In genomic region chr5:135078482-135078810, GRCm38 (mm10) we compare ENCODE assay signal across 8 mouse cellular contexts. TPM values are rescaled to one million over a fixed set of nuclear protein-coding genes. Genes with fewer than 3 reads are reported as not detected.
DNase-seq lines count a peak whose midpoint lies in the region; ATAC-seq and TF ChIP-seq lines count a peak whose summit lies in the region.

No protein-coding gene starts in this region.

- H3K4me1 ChIP-seq in heart, embryonic 14.5 days (ENCODE audit: control insufficient read depth in 2 of 2, insufficient read depth in 2 of 2, low read length in 2 of 2): peaks cover 0 to 7% of the 10 kb centered on the region in 2 experiments; a peak in 2 of 4 replicates
- H3K4me1 ChIP-seq in G1E (ENCODE audit: insufficient read depth, low read depth, low read length): peaks cover 24% of the 10 kb centered on the region
- H3K4me1 ChIP-seq in forebrain, embryonic 15.5 days: peaks cover 25% of the 10 kb centered on the region
- peaks cover 9% of the 10 kb centered on the region for H3K4me1 ChIP-seq in liver, embryonic 16.5 days (ENCODE audit: control insufficient read depth, low read depth, low read length)

- H3K36me3 ChIP-seq in heart, embryonic 14.5 days (ENCODE audit: control insufficient read depth, insufficient read depth, low read length): no peaks in the 10 kb centered on the region
- no peaks in the 10 kb centered on the region for H3K36me3 ChIP-seq in G1E (replicated peaks)
- H3K36me3 ChIP-seq in forebrain, embryonic 15.5 days: peaks cover 2% of the 10 kb centered on the region; the same call in 1 of the 2 replicates
- no peaks in the 10 kb centered on the region for H3K36me3 ChIP-seq in liver, embryonic 16.5 days (ENCODE audit: control insufficient read depth, insufficient read depth)

- peak overlapping the region; percentile 97 for H3K4me2 ChIP-seq in heart, embryonic 14.5 days (ENCODE audit: low read length)
- peak overlapping the region; percentile 72 for H3K4me2 ChIP-seq in forebrain, embryonic 15.5 days (replicated peaks)
- peak overlapping the region; percentile 93 for H3K4me2 ChIP-seq in liver, embryonic 16.5 days (ENCODE audit: low read depth, low read length)

- H3K4me3 ChIP-seq in heart, embryonic 14.5 days (ENCODE audit: control insufficient read depth in 1 of 2, insufficient read depth in 1 of 2, low read depth in 1 of 2, low read length in 2 of 2): peak overlapping the region; percentile 86 to 94
- H3K4me3 ChIP-seq in G1E (ENCODE audit: low read depth, low read length): peak overlapping the region; percentile 68; the same call in 1 of the 2 replicates
- H3K4me3 ChIP-seq in forebrain, embryonic 15.5 days: peak overlapping the region; percentile 77
- peak overlapping the region; percentile 67 for H3K4me3 ChIP-seq in liver, embryonic 16.5 days (ENCODE audit: low read depth, low read length)

- H3K9me3 ChIP-seq in heart, embryonic 14.5 days (ENCODE audit: control insufficient read depth, low read length): no peaks in the 10 kb centered on the region
- no peaks in the 10 kb centered on the region for H3K9me3 ChIP-seq in G1E (replicated peaks)
- no peaks in the 10 kb centered on the region for H3K9me3 ChIP-seq in forebrain, embryonic 15.5 days
- H3K9me3 ChIP-seq in liver, embryonic 16.5 days (replicated peaks; ENCODE audit: control insufficient read depth, low read length): no peaks in the 10 kb centered on the region

- H3K27me3 ChIP-seq in heart, embryonic 14.5 days (ENCODE audit: control insufficient read depth, insufficient read depth, low read length): peaks cover 4% of the 10 kb centered on the region; the same call in 1 of the 2 replicates
- H3K27me3 ChIP-seq in G1E (ENCODE audit: insufficient read depth, low read length): peaks cover 44% of the 10 kb centered on the region
- H3K27me3 ChIP-seq in forebrain, embryonic 15.5 days: no peaks in the 10 kb centered on the region
- 0 out of 2 replicates have a peak, but pooled peaks cover 2% of the 10 kb centered on the region for H3K27me3 ChIP-seq in liver, embryonic 16.5 days (ENCODE audit: control insufficient read depth, insufficient read depth, low read depth, low read length)

- no peak overlapping the region for H3K27ac ChIP-seq in heart, embryonic 14.5 days (replicated peaks in 1 of 2; ENCODE audit: control insufficient read depth in 1 of 2, insufficient read depth in 1 of 2, low read depth in 2 of 2, low read length in 2 of 2)
- H3K27ac ChIP-seq in forebrain, embryonic 15.5 days (replicated peaks): peak overlapping the region; percentile 97
- H3K27ac ChIP-seq in liver, embryonic 16.5 days (ENCODE audit: low read length): no peak overlapping the region

- ATAC-seq in heart, embryonic 14.5 days (ENCODE audit: insufficient number of reproducible peaks, insufficient read depth, low FRiP score, low read depth): no peak
- ATAC-seq in G1E (ENCODE audit: extremely low read depth, insufficient number of reproducible peaks, low FRiP score, poor library complexity, severe bottlenecking): no peak
- ATAC-seq in forebrain, embryonic 15.5 days (replicated peaks): no peak
- no peak for ATAC-seq in liver, embryonic 16.5 days (ENCODE audit: low read depth)

- DNase-seq in heart, adult 8-10 months (ENCODE audit: low spot score): no peak
- no peak for DNase-seq in G1E (ENCODE audit: low spot score)
- no peak for DNase-seq in Muller cell, postnatal 12 days (ENCODE audit: inconsistent ontology term)
- no peak for DNase-seq in layer of hippocampus, postnatal 36 days
- no peak for DNase-seq in cerebellum, adult 9-11 months

- H3K9ac ChIP-seq in heart, embryonic 14.5 days (ENCODE audit: low read length): peak overlapping the region; percentile 95
- peak overlapping the region; percentile 98 for H3K9ac ChIP-seq in forebrain, embryonic 15.5 days (replicated peaks)
- H3K9ac ChIP-seq in liver, embryonic 16.5 days (ENCODE audit: low read depth, low read length): no peak overlapping the region

- WGBS in heart, embryonic 14.5 days: 2% methylated on average over 11 of the region's 11 CpGs
- 1% methylated on average over 11 of the region's 11 CpGs for WGBS in forebrain, embryonic 15.5 days
- 2% methylated on average over 11 of the region's 11 CpGs for WGBS in liver, embryonic 16.5 days (ENCODE audit: insufficient replicate concordance)

- no peak for TF ChIP-seq CTCF in G1E (IDR thresholded peaks at IDR 0.05; ENCODE audit: low read depth, low read length)

RNA-seq across cellular contexts. Expression of gene Vps37d, which starts 0.4 kb away (rescaled TPM):
- 1.3 and 3.5 TPM in 2 replicates for polyA plus RNA-seq in heart, embryonic 14.5 days (2014; fragmentation: Nextera tagmentation; extraction: Ambion mirVana)
- total RNA-seq in heart, adult 8-10 months (2022): under 1 TPM; 0.37 to 0.57 (median 0.47) TPM
- not detected in 2 replicates for total RNA-seq in G1E (2014; fragmentation: Nextera tagmentation)
- not detected in 2 replicates for total RNA-seq in G1E (2017)
- polyA plus RNA-seq in G1E (2012): 0.41 and 0.72 TPM in 2 replicates
- polyA plus RNA-seq in forebrain, embryonic 15.5 days (2015; fragmentation: Nextera tagmentation; extraction: Ambion mirVana): 35.1 and 36.3 TPM in 2 replicates
- polyA plus RNA-seq in liver, embryonic 16.5 days (2015; fragmentation: Nextera tagmentation; extraction: Ambion mirVana): 0.09 and 0.25 TPM in 2 replicates
- total RNA-seq in layer of hippocampus, postnatal 36 days (2021): 10 to 100 TPM; 27.1 to 30.9 TPM

RNA-seq across cellular contexts. Expression of gene Mlxipl, which starts 11.2 kb away (rescaled TPM):
- 0.34 and 0.92 TPM in 2 replicates for polyA plus RNA-seq in heart, embryonic 14.5 days (2014; fragmentation: Nextera tagmentation; extraction: Ambion mirVana)
- total RNA-seq in heart, adult 8-10 months (2022): 10 to 100 TPM; 18.0 to 39.9 (median 21.3) TPM
- not detected in 2 replicates for total RNA-seq in G1E (2014; fragmentation: Nextera tagmentation)
- total RNA-seq in G1E (2017): 0.06 and 0.22 TPM in 2 replicates
- polyA plus RNA-seq in G1E (2012): not detected in 2 replicates
- 1.1 and 1.4 TPM in 2 replicates for polyA plus RNA-seq in forebrain, embryonic 15.5 days (2015; fragmentation: Nextera tagmentation; extraction: Ambion mirVana)
- polyA plus RNA-seq in liver, embryonic 16.5 days (2015; fragmentation: Nextera tagmentation; extraction: Ambion mirVana): 9.6 and 14.1 TPM in 2 replicates
- 1 to 10 TPM; 3.6 to 5.2 TPM for total RNA-seq in layer of hippocampus, postnatal 36 days (2021)

RNA-seq across cellular contexts. Expression of gene Bud23, which starts 13.7 kb away (rescaled TPM):
- polyA plus RNA-seq in heart, embryonic 14.5 days (2014; fragmentation: Nextera tagmentation; extraction: Ambion mirVana): 47.2 and 52.3 TPM in 2 replicates
- 10 to 100 TPM; 18.0 to 31.3 (median 23.7) TPM for total RNA-seq in heart, adult 8-10 months (2022)
- total RNA-seq in G1E (2014; fragmentation: Nextera tagmentation): 67.0 and 73.0 TPM in 2 replicates
- 79.3 and 110 TPM in 2 replicates for total RNA-seq in G1E (2017)
- 176 and 203 TPM in 2 replicates for polyA plus RNA-seq in G1E (2012)
- 89.0 and 92.8 TPM in 2 replicates for polyA plus RNA-seq in forebrain, embryonic 15.5 days (2015; fragmentation: Nextera tagmentation; extraction: Ambion mirVana)
- 43.0 and 46.5 TPM in 2 replicates for polyA plus RNA-seq in liver, embryonic 16.5 days (2015; fragmentation: Nextera tagmentation; extraction: Ambion mirVana)
- 10 to 100 TPM; 49.4 to 60.1 TPM for total RNA-seq in layer of hippocampus, postnatal 36 days (2021)

RNA-seq across cellular contexts. Expression of gene Dnajc30, which starts 14.4 kb away (rescaled TPM):
- 30.6 and 31.1 TPM in 2 replicates for polyA plus RNA-seq in heart, embryonic 14.5 days (2014; fragmentation: Nextera tagmentation; extraction: Ambion mirVana)
- 10 to 100 TPM; 43.8 to 49.3 (median 45.5) TPM for total RNA-seq in heart, adult 8-10 months (2022)
- total RNA-seq in G1E (2014; fragmentation: Nextera tagmentation): 17.3 and 25.7 TPM in 2 replicates
- 8.0 and 8.7 TPM in 2 replicates for total RNA-seq in G1E (2017)
- polyA plus RNA-seq in G1E (2012): 51.3 and 67.6 TPM in 2 replicates
- polyA plus RNA-seq in forebrain, embryonic 15.5 days (2015; fragmentation: Nextera tagmentation; extraction: Ambion mirVana): 34.6 and 39.8 TPM in 2 replicates
- polyA plus RNA-seq in liver, embryonic 16.5 days (2015; fragmentation: Nextera tagmentation; extraction: Ambion mirVana): 14.0 and 15.2 TPM in 2 replicates
- 10 to 100 TPM; 38.3 to 38.4 TPM for total RNA-seq in layer of hippocampus, postnatal 36 days (2021)

RNA-seq across cellular contexts. Expression of gene Stx1a, which starts 55.2 kb away (rescaled TPM):
- 5.4 and 6.4 TPM in 2 replicates for polyA plus RNA-seq in heart, embryonic 14.5 days (2014; fragmentation: Nextera tagmentation; extraction: Ambion mirVana)
- 1 to 10 TPM in 3 of 4 experiments, under 1 TPM in 1; 0.88 to 2.4 (median 1.2) TPM for total RNA-seq in heart, adult 8-10 months (2022)
- total RNA-seq in G1E (2014; fragmentation: Nextera tagmentation) (3.1 and 4.1 TPM in 2 replicates), G1E (2017) (2.9 and 3.3 TPM in 2 replicates)
- polyA plus RNA-seq in G1E (2012): 5.6 and 5.9 TPM in 2 replicates
- 78.6 and 78.9 TPM in 2 replicates for polyA plus RNA-seq in forebrain, embryonic 15.5 days (2015; fragmentation: Nextera tagmentation; extraction: Ambion mirVana)
- 0.71 and 1.1 TPM in 2 replicates for polyA plus RNA-seq in liver, embryonic 16.5 days (2015; fragmentation: Nextera tagmentation; extraction: Ambion mirVana)
- total RNA-seq in layer of hippocampus, postnatal 36 days (2021): 10 to 100 TPM; 96.3 to 96.4 TPM
